Mouse (Mus musculus) midbrain, postnatal 0 days (tissue): Measurements from ENCODE around the gene Fmnl1. TPM values are rescaled to one million over a fixed set of nuclear protein-coding genes. Genes with fewer than 3 reads are reported as not detected.

Source experiments
- ATAC-seq: fragments of 200-750 bp; cut with Nextera tagmentation; 2 replicates; pipeline ENCODE4 v1.8.0; 2017; ENCODE audit warnings: moderate number of reproducible peaks, mild to moderate bottlenecking, moderate TSS enrichment, moderate library complexity; ENCODE audit not compliant: low FRiP score
- DNase-seq: peaks from one replicate; pipeline ENCODE4 v3.0.0-alpha.2; 2015; ENCODE audit warnings: low spot score
- H3K27ac ChIP-seq: fragments of 300-500 bp; sonication (generic); 2 replicates; pipeline ENCODE4 v1.5.1; 2014; ENCODE audit warnings: low read depth, mild to moderate bottlenecking, low read length, mixed read lengths
- H3K27me3 ChIP-seq: fragments of 300-500 bp; sonication (generic); 2 replicates; pipeline ENCODE4 v1.6.1; 2014; ENCODE audit warnings: low read length, control low read depth, mixed read lengths; ENCODE audit not compliant: insufficient read depth
- H3K36me3 ChIP-seq: fragments of 300-500 bp; sonication (generic); 2 replicates; pipeline ENCODE4 v1.6.1; 2014; ENCODE audit warnings: low read length, control low read depth, mixed read lengths; ENCODE audit not compliant: insufficient read depth
- H3K4me1 ChIP-seq: fragments of 300-500 bp; sonication (generic); 2 replicates; pipeline ENCODE4 v1.6.1; 2014; ENCODE audit warnings: mild to moderate bottlenecking, control low read depth, antibody characterized with exemption, low read length, mixed read lengths; ENCODE audit not compliant: insufficient read depth
- H3K4me2 ChIP-seq: fragments of 300-500 bp; sonication (generic); 2 replicates; pipeline ENCODE4 v1.6.1; 2014; ENCODE audit warnings: low read depth, mild to moderate bottlenecking, low read length, mixed read lengths; ENCODE audit not compliant: poor library complexity, severe bottlenecking
- H3K4me3 ChIP-seq: fragments of 300-500 bp; sonication (generic); 2 replicates; pipeline ENCODE4 v1.5.1; 2014; ENCODE audit warnings: low read depth, mild to moderate bottlenecking, low read length, moderate library complexity
- H3K9ac ChIP-seq: fragments of 300-500 bp; sonication (generic); replicated peaks from 2 replicates; pipeline ENCODE4 v1.6.1; 2014; ENCODE audit warnings: mild to moderate bottlenecking, low read length, moderate library complexity, mixed read lengths; ENCODE audit not compliant: poor library complexity, severe bottlenecking
- H3K9me3 ChIP-seq: fragments of 300-500 bp; sonication (generic); 2 replicates; pipeline ENCODE4 v1.6.1; 2016; ENCODE audit warnings: low read length, control low read depth
- CTCF ChIP-seq: IDR thresholded peaks from 2 replicates; pipeline ENCODE4 v1.5.1; 2016; ENCODE audit warnings: antibody characterized with exemption, mild to moderate bottlenecking
- WGBS: fragments of 180-500 bp; shearing (Covaris S2); extraction: QIAGEN DNeasy Blood & Tissue Kit; methylation state at CpG from one replicate; pipeline ENCODE4 v1.1.7; 2014; 5-methylcytosine and 5-hydroxymethylcytosine counted together
- polyA plus RNA-seq: library from polyadenylated mRNA; unstranded; fragments of >200 nt; fragmentation: Nextera tagmentation; extraction: Ambion mirVana; gene quantifications from 2 replicates; pipeline ENCODE4 v1.2.1, GENCODE M21; 2015
- total RNA-seq: library from RNA; depleted of rRNA; stranded (reverse); fragments of >200 nt; gene quantifications from 2 replicates; pipeline ENCODE4 v1.2.3, GENCODE M21; 2014

The Fmnl1 gene
- total and polyA plus RNA-seq, 2 experiments from 2014 or later, result 9.5 to 14.3 TPM

- no peak for ATAC-seq
- no peak for DNase-seq
- Histone ChIP-seq H3K27ac (no peak overlapping the region), H3K27me3 (no peaks in the 10 kb centered on the region), H3K4me3 (no peak overlapping the region), H3K4me1 (no peaks in the 10 kb centered on the region), H3K9ac (no peak overlapping the region), H3K9me3 (no peaks in the 10 kb centered on the region), H3K4me2 (no peak overlapping the region), H3K36me3 (no peaks in the 10 kb centered on the region)
- WGBS, result 96% methylated on average over 4 of the region's 4 CpGs
- TF ChIP-seq CTCF, result no peak
Observed at GRCm38 (mm10) chr11:103149771-103150170, 21.1 kb upstream of the Fmnl1 start.

- Histone ChIP-seq H3K4me3 (no peak overlapping the region), H3K9ac (no peak overlapping the region)
- peak; percentile 89 for ATAC-seq
Observed at GRCm38 (mm10) chr11:103158621-103159478, 12.1 kb upstream of the Fmnl1 start.

GRCm38 (mm10) chr11:103160738-103161137 lies 10.2 kb upstream of the Fmnl1 start:
- no peak for DNase-seq
- H3K36me3 ChIP-seq, result no peaks in the 10 kb centered on the region
- 92% methylated on average over 11 of the region's 11 CpGs for WGBS

More at GRCm38 (mm10) chr11:103158621-103159478, 12.1 kb upstream of the Fmnl1 start:
- Histone ChIP-seq H3K9me3 (no peaks in the 10 kb centered on the region), H3K4me2 (peak overlapping the region; percentile 15), H3K27ac (no peak overlapping the region), H3K27me3 (no peaks in the 10 kb centered on the region), H3K4me1 (no peaks in the 10 kb centered on the region), H3K36me3 (no peaks in the 10 kb centered on the region)
- peak; percentile 89 for DNase-seq
- WGBS, result 2% methylated on average over 25 of the region's 25 CpGs
- TF ChIP-seq CTCF, result peak; percentile 88

GRCm38 (mm10) chr11:103161449-103161848 lies 9.5 kb upstream of the Fmnl1 start:
- Histone ChIP-seq H3K4me3 (no peak overlapping the region), H3K27me3 (no peaks in the 10 kb centered on the region), H3K9me3 (no peaks in the 10 kb centered on the region), H3K4me2 (no peak overlapping the region), H3K9ac (no peak overlapping the region), H3K4me1 (no peaks in the 10 kb centered on the region), H3K27ac (no peak overlapping the region), H3K36me3 (no peaks in the 10 kb centered on the region)
- DNase-seq (no peak), ATAC-seq (no peak)
- WGBS, result 81% methylated on average over 6 of the region's 7 CpGs
- no peak; the same call in 1 of the 2 replicates for TF ChIP-seq CTCF

More at GRCm38 (mm10) chr11:103160738-103161137, 10.2 kb upstream of the Fmnl1 start:
- TF ChIP-seq CTCF, result no peak
- no peaks in the 10 kb centered on the region for H3K9me3 ChIP-seq
- H3K4me2 ChIP-seq, result no peak overlapping the region
- H3K4me3 ChIP-seq, result no peak overlapping the region
- no peak for ATAC-seq
- H3K4me1 ChIP-seq, result no peaks in the 10 kb centered on the region
- H3K9ac ChIP-seq, result no peak overlapping the region
- H3K27ac ChIP-seq, result no peak overlapping the region
- no peaks in the 10 kb centered on the region for H3K27me3 ChIP-seq

- H3K9ac ChIP-seq, result no peak overlapping the region
- peak; percentile 55 for TF ChIP-seq CTCF
- WGBS, result 94% methylated on average over 5 of the region's 5 CpGs
Observed at GRCm38 (mm10) chr11:103162132-103162531, 8.8 kb upstream of the Fmnl1 start.

GRCm38 (mm10) chr11:103164391-103164790 lies 6.5 kb upstream of the Fmnl1 start:
- Histone ChIP-seq H3K9ac (no peak overlapping the region), H3K4me1 (peaks cover 5% of the 10 kb centered on the region; the same call in 1 of the 2 replicates), H3K4me2 (no peak overlapping the region), H3K36me3 (no peaks in the 10 kb centered on the region), H3K27me3 (no peaks in the 10 kb centered on the region), H3K4me3 (no peak overlapping the region), H3K9me3 (no peaks in the 10 kb centered on the region), H3K27ac (no peak overlapping the region)
- DNase-seq (no peak), ATAC-seq (no peak)
- WGBS, result 32% methylated on average over 10 of the region's 10 CpGs
- no peak for TF ChIP-seq CTCF

More at GRCm38 (mm10) chr11:103162132-103162531, 8.8 kb upstream of the Fmnl1 start:
- no peaks in the 10 kb centered on the region for H3K4me1 ChIP-seq
- H3K36me3 ChIP-seq, result no peaks in the 10 kb centered on the region
- H3K4me2 ChIP-seq, result no peak overlapping the region
- no peak for ATAC-seq
- H3K9me3 ChIP-seq, result no peaks in the 10 kb centered on the region
- no peaks in the 10 kb centered on the region for H3K27me3 ChIP-seq
- DNase-seq, result no peak
- H3K4me3 ChIP-seq, result no peak overlapping the region
- H3K27ac ChIP-seq, result no peak overlapping the region
